Mouse (Mus musculus): ENCODE data around the gene Htra3.

Htra3 gene

DNA sequence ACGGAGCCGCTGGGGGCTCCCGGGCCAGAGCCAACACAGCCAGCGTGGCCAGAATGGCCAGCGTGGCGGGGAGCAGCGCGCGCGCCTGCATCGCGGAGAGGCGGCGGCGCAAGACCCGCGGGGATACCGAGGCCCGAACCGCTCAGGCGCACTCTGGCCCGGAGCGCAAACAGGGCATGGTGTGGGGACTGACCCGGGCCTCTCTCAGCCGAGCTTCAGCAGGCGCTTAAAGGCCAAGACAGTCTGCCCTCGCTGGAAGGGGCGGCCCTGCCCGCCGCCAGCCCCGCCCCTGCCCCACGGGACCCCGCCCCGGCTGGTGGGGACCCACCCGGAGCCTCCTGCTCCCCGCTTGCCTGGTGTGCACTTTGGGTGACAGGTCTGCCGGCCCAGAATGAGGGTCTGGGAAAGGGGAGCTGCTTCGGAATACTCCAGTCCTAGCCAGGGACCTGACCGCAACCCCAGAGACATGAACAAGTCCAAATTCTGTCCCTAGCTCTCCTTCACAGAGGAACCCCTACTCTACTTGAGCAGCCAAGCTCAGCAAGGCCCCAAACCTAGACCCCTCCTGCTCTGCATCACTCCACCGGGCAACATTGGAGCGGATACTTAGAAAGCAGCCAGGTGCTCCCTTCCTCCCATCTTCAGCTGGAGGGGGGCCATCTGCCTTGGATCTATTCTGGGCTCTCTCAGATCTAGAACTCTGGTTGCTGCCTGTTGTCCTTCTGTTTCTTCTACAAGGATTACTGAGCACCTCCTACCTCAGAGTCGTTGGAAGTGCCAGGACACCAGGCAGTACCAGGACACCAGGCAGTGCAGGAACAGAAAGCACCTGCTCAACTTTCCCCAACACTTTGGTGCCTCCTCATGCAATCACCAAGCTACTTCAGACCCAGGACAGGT lies at the start of gene Htra3:
Gene Htra3, minus strand, starts transcription at position 527 of the 900 bp plus-strand sequence.
- DNase-seq (ENCODE audit: low spot score in 2 of 2), result peak in 1 of 2 experiments; percentile 62

DNA sequence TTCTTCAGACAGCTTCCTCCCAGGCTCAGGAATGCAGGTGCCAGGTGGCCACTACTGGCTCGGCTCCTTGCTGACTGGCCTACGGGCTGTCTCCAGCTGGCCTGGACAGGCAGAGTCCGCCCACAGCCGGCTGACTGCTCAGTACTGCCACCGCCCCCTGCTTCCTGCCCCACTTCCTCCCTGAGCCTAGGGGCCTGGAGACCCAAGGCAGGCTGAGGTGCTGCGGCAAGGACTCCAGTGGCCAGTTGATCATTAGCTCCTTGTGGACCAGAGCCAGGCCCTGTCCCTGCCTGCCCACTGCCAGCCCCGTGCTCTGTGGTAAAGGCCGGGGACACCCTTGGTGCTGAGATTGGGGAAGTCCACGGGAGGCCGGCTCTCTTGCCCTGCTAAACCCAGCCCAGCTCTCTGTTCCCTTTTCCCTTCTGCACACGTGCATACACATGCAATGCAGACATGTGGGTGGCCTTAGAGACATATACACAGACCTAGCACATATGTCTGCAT lies 49.4 kb upstream of the Htra3 start:
- DNase-seq (ENCODE audit: low spot score in 2 of 2), result peak; percentile 42 to 68

DNA sequence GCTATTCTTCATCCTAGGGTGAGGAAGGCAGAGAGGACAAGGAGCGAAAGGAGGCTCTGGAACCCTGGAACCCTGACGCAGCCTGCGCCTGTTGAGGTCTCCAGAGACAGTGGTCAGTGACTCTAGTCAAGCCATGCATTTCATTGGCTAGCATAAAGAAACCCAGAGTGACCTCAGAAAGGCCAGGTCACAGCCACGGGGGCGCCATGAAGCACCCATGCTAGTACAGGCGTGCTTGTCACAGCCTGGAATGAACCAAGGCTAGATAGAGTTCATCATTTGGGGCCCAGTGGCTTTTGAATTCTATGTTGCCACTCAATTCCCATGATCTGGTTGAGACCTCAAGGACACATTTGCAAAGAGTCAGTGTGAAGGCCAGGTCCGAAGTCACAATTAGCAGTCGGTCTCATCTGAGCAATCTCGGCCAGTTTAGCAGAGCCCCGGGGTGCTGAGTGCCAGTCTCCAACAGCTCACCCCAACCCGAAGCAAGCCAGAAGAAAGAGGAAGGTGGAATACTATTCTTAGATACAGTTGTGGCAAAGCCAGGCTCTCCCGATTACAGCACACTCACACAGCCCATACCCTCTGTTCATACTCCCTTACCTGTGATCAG lies 48.9 kb upstream of the Htra3 start:
- DNase-seq (ENCODE audit: low spot score in 2 of 2), result no peak

DNA sequence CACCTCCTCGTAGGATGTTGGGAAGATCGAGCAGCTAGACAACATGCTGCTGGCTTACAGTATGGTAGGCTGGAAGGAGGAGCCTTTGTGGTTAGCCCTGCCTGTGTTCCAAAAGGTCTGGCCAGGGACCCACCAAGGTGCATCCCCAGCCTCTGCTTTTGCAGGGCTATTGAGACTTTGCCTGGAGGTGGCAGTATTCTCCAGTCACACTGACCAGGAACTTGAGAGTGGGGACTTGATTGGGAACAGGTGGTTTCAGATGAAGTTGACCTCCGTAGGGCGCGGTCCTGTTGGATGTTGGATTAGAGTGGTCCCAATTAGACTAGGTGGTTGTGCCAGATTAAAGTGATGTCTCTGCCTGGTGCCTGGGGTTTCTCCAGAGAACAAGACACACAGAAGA lies 47.9 kb upstream of the Htra3 start:
- no peak for DNase-seq (ENCODE audit: low spot score in 2 of 2)

DNA sequence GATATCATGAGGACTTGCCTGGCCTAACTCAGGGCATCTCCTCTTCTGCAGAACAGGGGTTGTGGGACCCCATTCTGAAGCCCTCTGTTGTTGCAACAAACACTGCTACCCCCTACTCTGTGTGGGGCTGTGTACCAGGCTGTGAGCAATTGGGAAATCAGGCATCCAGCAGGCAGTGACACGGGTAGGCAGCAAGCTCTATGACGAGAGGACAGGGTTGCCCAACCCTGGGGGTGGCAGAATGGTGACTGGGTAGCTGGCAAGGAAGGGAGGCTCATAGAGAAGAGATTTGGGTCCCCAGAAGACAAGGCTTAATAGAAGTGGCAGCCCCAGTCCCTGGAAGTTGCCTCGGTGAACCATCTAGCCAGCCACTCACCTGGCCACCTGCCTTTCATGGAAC lies 46.3 kb upstream of the Htra3 start:
- no peak for DNase-seq (ENCODE audit: low spot score in 2 of 2)

DNA sequence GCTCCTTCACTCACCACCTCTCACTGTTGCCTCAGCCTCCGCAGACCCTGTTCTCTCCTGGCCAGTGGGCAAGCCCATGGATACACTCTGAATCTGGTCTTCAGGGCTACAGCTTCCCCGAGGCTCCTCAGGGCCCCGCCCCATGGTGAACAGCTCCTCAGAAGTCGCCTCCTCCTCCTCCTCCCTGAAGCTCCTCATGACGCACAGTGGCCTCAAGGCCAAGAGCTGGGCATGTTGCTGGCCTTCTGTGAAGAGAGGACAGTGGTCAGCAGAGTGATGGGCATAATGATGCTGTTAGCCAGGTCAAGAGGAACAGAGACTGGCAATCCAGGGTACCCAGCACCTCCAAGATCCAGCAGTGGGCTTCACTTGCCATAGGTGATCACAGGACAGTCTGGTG lies 44.3 kb upstream of the Htra3 start:
- no peak for DNase-seq (ENCODE audit: low spot score in 2 of 2)

DNA sequence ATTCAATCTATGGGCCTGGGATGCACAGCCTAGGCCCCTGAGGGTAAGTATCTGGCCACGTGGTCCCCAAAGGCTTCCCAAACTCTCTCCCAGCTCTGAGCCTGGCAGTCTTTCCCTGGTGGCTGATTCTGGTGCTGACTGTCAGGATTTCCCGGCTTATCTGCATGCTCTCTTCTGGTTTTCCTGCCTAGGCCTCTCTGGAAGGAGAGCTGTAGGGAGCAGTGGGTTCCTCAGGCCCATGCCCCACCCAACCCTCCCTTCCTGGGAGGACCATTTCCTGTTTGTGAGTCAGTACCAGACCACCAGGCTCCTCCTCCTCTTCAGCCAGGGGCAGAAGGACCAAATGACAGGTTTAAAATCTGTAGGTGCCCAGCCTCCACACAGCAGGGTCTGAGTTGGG lies 43.1 kb upstream of the Htra3 start:
- no peak for DNase-seq (ENCODE audit: low spot score in 2 of 2)

DNA sequence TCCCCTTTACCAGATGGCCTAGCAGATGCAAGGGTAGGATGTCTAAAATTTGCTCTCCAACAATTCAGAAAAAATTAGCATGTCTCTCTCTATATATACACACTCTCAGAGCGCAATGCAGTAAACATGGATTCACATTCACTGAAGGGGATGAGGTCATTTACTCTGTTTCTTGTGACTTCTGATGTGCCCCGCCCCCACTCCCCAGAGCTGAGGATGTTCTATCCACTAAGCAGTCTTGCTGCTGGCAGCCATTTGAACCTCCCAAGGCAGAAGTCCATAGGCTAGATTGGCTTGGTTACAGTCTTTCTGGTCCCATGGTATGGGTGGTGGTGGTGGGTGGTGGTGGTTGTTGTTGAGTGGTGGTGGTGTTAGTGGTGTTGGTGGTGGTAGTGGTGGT lies 42.4 kb upstream of the Htra3 start:
- DNase-seq (ENCODE audit: low spot score in 2 of 2), result no peak

DNA sequence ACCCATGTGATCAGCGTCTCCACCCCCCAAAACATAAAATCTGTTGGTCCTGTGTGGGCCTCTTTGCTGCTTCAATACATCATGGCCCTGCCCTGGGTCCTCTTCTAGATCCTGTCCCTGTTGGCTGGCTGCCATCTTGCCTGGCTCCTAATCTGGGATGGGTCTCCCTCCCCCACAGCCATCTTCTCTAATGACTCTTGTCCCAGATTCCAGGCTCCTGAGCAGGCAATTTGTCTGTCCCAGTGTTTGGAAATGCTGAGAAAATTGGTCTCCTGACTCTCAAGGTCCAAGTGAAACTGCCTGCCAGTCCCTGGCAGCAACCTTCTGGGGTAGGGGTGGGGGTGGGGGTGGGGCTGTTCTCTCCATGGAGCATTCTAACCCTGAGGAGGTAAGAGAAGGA lies 40.3 kb upstream of the Htra3 start:
- DNase-seq (ENCODE audit: low spot score in 2 of 2), result peak in 1 of 2 experiments; percentile 38

DNA sequence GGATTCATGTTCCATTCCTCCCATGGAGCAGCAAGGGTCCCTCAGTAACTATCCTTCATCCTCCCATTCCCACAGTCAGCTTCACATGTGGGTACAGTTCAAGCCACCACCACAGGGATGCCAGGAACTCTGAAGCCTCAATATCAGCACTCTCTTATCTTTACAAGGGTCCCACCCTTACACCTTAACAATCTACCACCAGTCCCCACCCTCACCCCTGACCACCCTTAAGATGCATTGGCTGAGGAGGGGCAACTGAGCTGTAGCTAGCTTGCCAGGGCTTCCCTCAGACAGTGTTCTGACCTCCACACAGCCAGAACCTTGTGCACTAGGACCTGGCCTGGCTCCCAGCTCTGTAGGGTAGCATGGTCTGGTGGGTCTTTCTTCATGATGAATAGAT lies 39.8 kb upstream of the Htra3 start:
- no peak for DNase-seq (ENCODE audit: low spot score in 2 of 2)

DNA sequence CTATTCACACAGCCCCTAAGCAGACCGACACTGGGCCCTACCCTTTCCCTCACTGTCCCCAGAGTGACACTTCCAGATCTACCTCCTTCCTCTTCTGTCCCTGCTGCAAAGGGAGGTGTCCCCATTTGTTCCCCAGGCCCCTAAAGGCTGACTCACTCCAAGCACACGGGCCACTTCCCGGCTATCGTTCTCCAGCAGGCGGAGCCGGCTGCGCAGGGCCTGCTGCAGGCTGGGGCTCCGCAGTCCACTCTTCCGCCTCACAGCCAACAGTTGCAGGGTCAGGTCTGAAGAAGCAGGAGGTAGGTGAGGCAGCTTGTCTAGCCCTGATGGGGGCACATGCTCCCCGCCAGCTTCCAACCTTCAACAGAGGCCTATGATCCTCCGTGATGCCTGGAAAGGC lies 39.2 kb upstream of the Htra3 start:
- no peak for DNase-seq (ENCODE audit: low spot score in 2 of 2)

DNA sequence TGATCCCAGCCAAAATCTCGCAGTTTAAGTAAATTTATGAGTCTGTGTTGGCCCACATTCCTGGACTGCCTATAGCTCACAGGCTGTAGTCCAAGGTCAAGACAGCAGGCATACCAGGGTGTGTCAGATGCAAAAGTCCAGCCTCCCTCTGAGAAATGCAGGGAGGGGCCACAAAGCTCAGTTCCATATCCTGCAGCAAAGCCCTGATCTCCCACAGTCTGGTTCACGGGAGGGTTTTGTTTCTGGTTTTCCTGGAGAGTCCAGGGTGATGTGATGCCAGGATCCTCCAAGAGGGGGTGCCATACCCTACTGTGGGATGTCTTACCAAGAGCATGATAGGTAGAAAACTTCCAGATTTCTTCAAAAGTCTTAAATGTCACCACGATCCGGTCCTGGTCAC lies 38.4 kb upstream of the Htra3 start:
- DNase-seq (ENCODE audit: low spot score in 2 of 2), result peak; percentile 22 to 57

DNA sequence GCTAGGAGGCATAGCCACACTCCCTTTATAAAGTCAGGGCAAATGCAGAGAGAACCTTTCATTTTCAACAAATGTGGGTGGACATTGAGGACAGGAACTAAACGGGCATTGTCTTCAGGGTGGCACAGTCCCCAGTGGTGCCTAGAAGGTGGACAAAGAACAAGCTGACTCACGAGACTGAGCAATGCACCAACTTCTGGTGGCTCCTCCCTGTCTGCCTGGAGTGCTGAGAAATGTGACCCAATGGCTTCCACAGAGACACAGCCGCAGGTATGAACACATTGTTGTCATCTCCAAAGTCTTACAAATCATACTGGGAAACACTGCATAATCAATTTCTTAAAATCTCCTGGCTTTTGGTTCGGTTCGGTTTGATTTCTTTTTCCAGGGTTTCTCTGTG lies 37.9 kb upstream of the Htra3 start:
- no peak for DNase-seq (ENCODE audit: low spot score in 2 of 2)

DNA sequence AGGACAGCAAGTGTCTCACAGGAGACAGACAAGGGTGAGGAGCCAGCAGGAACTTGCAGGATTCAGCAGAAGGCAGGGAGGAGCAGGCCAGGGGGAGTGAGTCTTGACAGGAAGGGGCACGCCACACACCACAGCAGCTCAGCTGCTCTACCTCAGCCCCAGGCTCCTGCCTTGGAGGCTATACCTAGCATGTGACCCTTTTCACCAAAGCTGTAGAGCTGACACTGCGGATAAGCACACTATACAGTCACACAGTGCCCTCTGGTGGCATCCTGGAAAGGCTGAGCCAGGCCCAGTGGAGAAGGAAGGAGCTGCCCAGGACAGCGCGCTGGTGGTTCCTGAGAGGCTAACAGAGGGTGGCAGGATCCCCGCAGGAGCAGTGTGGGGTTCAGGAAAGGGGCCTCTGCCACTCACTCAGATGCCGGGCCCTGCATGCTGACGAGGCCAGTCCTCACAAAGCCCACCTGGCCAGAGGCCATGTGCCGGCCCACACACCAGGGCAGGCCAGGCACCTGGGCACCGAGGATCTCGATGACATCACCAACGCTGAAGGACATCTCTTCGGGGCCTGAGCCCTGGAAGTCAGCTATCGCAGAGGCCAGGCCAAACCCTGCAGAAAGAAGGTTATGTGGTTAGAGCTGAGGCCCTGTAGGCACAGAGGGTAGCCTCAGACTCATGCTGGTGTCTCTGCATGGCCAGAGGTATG lies 34.2 kb upstream of the Htra3 start:
- DNase-seq (ENCODE audit: low spot score in 2 of 2), result peak; percentile 39 to 66

DNA sequence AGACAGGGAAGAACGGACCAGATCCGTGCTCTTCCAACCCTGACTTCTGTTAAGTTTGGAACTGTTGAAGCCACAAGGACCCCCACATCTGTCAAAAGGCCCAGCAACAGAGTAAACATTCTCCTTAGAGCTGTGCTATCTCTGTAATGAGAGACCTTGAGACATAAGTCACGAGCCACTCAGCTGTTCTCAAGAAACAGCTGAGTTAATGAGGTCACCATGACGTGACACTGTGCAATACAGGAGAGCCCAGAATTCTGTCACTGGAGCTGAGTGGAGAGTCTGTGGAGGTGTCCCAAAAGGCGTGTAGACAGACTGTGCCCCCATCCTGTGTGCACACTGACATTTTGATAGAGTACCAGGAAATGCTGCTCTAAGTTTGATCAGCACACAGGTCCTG lies 32.9 kb upstream of the Htra3 start:
- no peak for DNase-seq (ENCODE audit: low spot score in 2 of 2)

DNA sequence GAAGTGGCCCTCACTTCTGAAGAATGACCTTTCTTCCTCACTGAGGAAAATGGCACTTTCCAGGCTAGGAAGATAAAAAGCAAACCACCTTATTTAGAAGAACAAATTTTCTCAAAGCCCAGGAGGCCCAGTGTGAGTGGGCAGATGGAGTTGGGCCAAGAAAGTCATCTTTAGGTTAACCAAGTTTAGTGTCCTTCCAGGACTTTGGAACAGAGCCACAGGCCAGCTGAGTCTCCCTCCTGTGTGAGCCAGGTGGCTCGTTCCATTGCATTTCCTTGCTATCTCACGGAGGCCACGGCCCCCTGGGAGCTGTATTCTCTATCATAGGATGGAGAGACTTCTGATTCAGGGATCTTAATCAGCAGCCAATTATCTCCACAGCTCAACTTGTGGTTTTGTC lies 31.3 kb upstream of the Htra3 start:
- DNase-seq (ENCODE audit: low spot score in 2 of 2), result no peak

DNA sequence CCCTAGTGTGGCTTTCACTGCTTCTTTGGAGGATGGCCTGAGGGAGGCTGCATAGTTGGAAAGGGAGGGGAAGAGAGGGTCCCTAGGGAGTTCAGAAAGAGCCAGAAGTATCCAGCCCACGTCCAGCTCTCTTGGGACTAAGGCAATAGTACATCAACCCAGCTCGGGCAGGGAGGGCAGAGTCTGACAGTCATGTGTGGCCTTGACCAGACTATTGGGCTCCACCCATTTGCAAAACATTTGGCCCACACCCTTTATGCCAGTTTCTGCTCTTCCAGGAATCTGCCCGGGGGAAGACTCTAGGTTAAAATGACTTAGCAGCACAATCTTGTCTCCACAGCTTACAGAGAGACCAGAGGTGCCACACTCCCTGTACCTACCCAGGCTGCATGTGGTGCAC lies 30.9 kb upstream of the Htra3 start:
- DNase-seq (ENCODE audit: low spot score in 2 of 2), result no peak

DNA sequence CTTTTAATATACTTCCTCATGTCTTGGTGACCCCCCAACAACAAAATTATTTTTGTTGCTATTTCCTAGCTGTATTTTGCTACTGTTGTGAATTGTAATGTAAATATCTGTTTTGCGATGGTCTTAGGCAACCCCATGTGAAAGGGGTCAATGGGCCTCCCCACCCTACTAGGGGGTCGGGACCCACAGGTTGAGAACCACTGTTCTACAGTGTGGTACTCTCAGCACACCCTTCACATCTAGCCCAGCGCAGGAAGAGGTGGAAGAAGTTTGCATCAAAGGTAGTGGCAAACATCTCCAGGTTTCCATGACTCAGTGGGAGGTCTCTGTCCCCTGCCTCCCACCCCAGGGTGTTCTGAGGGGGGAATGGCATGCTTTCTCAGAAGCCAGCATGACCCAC lies 25.8 kb upstream of the Htra3 start:
- no peak for DNase-seq (ENCODE audit: low spot score in 2 of 2)

DNA sequence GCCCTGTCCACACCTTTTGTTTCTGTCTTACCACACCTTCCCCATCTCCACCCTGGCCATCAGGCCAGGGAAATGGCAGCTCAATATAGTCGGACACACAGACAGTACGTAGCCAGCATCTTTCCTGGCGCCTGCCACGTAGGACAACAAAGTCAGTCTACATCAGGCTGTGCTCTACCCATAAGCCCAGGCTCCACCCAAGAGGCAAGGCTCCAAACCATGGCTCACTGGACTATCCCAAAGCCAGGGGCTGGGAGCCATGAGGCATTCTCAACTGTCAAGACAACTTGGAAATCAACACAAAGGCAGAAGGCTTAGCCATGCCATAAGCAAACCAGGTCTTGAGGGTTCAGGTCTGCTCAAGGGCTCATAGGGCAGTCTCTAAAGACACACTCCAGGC lies 24.2 kb upstream of the Htra3 start:
- peak in 1 of 2 experiments; percentile 31 for DNase-seq (ENCODE audit: low spot score in 2 of 2)

DNA sequence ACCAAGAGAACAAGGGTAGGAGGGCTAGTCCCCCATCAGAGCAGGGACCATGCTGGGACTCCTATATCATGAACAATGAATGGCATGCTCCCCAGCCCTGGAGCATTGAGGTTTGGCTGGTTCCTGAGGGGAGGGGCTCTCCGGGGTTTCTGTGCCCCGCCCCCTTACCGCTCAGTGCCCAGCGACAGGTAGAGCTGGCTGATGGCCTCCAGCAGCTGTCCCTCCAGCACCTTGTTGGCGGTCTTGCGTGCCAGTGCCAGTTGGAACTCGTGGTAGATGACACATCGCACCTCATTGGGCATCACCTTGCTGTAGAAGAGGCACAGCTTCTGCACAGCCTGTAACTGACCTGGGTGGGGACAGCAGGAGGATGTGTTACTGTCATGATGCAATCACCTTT lies 23.6 kb upstream of the Htra3 start:
- DNase-seq (ENCODE audit: low spot score in 2 of 2), result no peak

DNA sequence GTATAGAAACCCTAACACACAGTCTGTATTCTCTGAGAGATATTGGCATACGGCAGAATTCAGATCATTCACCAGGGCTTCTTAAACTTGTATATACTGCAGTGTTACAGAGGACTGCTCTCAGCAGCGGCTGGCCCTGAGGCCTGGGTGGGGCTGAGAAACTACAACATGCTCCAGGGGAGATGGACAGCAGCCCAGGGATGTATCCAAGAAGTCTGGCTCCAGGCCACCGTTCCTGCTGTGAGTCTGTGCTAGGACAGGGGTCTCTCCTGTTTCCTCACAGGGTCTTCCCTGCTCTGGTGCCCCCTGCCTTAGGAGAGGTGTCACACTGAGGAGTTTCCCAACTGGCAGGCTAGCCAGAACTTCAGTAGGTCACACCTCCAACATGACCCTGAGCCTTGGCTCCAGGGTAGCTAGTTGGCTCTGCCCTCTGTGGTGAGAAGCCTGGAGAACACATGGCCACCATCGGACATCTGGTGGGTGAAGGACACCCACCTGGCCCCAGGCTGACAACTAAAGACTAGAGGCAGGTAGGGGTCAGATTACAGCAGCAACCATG lies 23.1 kb upstream of the Htra3 start:
- no peak for DNase-seq (ENCODE audit: low spot score in 2 of 2)

DNA sequence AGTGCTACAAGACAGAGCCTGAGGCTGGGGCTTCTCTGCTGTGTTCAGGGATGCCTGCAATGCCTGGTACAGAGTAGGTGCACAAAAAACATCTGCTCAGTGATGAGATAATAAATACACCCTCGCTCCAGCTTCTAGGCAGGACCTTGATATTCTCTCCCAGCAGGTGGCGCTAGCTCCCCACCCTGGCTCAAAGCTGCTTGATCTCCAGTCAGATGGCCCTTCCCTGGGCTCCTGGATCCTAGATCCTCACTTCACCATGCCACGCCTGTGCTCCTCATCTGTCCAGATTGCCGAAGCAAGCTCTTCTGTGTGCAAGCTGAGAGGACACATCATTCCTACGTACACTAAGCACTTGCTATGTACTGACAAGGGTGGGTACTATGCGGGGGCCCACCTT lies 21.5 kb upstream of the Htra3 start:
- DNase-seq (ENCODE audit: low spot score in 2 of 2), result peak; percentile 65 to 70

All from urinary bladder, postnatal 36 days (tissue).